Mouse (Mus musculus): ENCODE measurements around the gene Gm17324. TPM values are rescaled to one million over a fixed set of nuclear protein-coding genes. Genes with fewer than 3 reads are reported as not detected.
A peak's percentile ranks its signal among the peaks of the same experiment; 100 is the strongest.

Gm17324 gene
- polyA plus RNA-seq, 1 experiment: 0.08 TPM

DNA sequence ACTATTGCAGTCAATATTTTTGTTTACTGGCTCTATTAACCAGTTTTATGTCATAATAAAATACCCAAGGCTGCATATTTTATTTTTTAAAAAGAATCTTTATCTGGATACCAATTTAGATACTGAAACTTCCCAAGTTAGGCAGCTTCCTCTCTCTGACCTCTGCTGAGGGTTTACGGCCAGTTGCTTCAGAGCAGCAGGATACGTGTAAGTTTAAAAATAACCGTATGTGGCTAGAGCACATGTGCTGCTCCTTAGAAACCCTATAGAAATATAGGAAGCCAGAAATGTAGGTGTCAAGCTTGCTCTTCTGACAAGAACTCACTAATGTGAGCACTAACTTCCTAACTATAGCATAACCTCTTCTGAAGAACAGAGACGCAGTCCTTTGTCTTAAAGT lies 14.8 kb upstream of the Gm17324 start:
- no peaks in the 10 kb centered on the region for H3K27me3 ChIP-seq (replicated peaks; ENCODE audit: control insufficient read depth, insufficient read depth, low read length)
- no peak overlapping the region for H3K27ac ChIP-seq (ENCODE audit: insufficient read depth, low read depth, low read length)
- TF ChIP-seq POLR2A (IDR thresholded peaks at IDR 0.05; ENCODE audit: low read depth, low read length): no peak
- no peak for TF ChIP-seq CTCF (conservative IDR thresholded peaks at IDR 0.05; ENCODE audit: insufficient read depth, insufficient read length, low read depth, low read length)
- H3K4me3 ChIP-seq (ENCODE audit: insufficient read depth, low read depth, low read length): no peak overlapping the region
- no peak for DNase-seq
- WGBS: 88% methylated on average over 4 of the region's 4 CpGs
- peaks cover 10% of the 10 kb centered on the region for H3K36me3 ChIP-seq (ENCODE audit: control insufficient read depth, insufficient read depth, low read length)
- no peaks in the 10 kb centered on the region for H3K4me1 ChIP-seq (ENCODE audit: control insufficient read depth, insufficient read depth, low read length)

DNA sequence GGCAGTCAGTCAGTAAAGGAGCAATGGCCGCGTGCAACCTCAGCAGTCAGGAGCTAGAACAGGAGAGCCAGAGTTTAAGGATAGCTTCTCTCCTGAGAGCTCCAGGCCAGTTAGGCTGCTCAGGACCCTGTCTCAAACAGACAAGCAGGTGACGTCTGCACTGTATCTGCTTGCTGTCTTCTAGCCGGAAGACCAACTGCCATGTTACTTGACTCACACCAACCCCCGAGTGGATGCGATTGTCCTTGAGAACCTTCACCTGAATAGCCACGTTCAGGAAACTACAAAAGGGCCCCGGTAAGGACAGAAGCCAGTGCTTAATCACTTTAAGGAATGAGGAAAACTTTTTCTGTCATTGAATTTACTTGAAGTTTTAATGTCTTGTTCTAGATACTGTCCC lies 8.4 kb upstream of the Gm17324 start:
- H3K27me3 ChIP-seq (replicated peaks; ENCODE audit: control insufficient read depth, insufficient read depth, low read length): no peaks in the 10 kb centered on the region
- no peaks in the 10 kb centered on the region for H3K4me1 ChIP-seq (ENCODE audit: control insufficient read depth, insufficient read depth, low read length)
- WGBS: 93% methylated on average over 8 of the region's 8 CpGs
- TF ChIP-seq CTCF (conservative IDR thresholded peaks at IDR 0.05; ENCODE audit: insufficient read depth, insufficient read length, low read depth, low read length) (no peak), POLR2A (IDR thresholded peaks at IDR 0.05; ENCODE audit: low read depth, low read length) (no peak)
- H3K27ac ChIP-seq (ENCODE audit: insufficient read depth, low read depth, low read length): no peak overlapping the region
- peaks cover 6% of the 10 kb centered on the region for H3K36me3 ChIP-seq (ENCODE audit: control insufficient read depth, insufficient read depth, low read length)
- no peak overlapping the region for H3K4me3 ChIP-seq (ENCODE audit: insufficient read depth, low read depth, low read length)
- no peak for DNase-seq

DNA sequence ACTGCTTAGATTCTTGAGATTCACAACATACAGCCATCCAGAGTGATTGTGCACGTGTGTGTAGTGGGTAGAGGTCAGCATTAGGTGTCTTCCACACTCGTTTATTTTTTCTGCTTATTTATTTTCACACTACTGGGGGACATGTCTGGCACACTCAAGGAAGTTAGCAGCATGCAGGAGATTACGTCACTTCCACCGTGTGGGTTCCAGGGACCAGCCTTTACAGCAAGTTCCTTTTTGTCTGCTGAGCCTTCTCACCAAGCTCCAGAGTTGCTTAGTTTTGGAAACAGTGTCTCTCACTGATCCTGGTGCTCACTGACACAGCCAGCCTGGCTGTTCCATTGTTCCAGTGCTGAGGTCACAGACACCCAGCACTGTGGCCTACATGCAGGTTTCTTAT lies 2.8 kb upstream of the Gm17324 start:
- Histone ChIP-seq H3K27me3 (replicated peaks; ENCODE audit: control insufficient read depth, insufficient read depth, low read length) (no peaks in the 10 kb centered on the region), H3K27ac (ENCODE audit: insufficient read depth, low read depth, low read length) (no peak overlapping the region), H3K36me3 (ENCODE audit: control insufficient read depth, insufficient read depth, low read length) (no peaks in the 10 kb centered on the region), H3K4me3 (ENCODE audit: insufficient read depth, low read depth, low read length) (no peak overlapping the region), H3K4me1 (ENCODE audit: control insufficient read depth, insufficient read depth, low read length) (peaks cover 5% of the 10 kb centered on the region; the same call in 1 of the 2 replicates)
- DNase-seq: peak; percentile 12
- TF ChIP-seq CTCF (conservative IDR thresholded peaks at IDR 0.05; ENCODE audit: insufficient read depth, insufficient read length, low read depth, low read length): no peak
- TF ChIP-seq POLR2A (IDR thresholded peaks at IDR 0.05; ENCODE audit: low read depth, low read length): no peak
- WGBS: 74% methylated on average over 4 of the region's 4 CpGs

DNA sequence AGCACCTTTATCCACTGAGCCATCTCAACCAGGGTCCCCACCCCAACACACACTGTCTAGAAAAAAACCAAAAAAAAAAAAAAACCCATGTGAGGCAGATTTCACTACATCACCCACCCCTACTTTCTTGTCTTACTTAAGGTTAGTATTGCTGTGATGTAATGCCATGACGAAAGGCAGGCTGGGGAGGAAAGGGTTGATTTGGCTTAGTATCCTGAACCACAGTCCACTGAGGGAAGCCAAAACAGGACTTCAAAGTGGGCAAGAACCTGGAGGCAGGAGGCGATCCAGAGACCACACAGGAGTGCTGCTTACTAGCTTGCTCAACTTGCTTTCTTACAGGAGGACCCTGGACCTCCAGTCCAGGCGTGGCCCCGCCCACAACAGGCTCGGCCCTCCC lies 1.8 kb upstream of the Gm17324 start:
- H3K27ac ChIP-seq (ENCODE audit: insufficient read depth, low read depth, low read length): no peak overlapping the region
- no peak overlapping the region for H3K4me3 ChIP-seq (ENCODE audit: insufficient read depth, low read depth, low read length)
- TF ChIP-seq POLR2A (IDR thresholded peaks at IDR 0.05; ENCODE audit: low read depth, low read length) (no peak), CTCF (conservative IDR thresholded peaks at IDR 0.05; ENCODE audit: insufficient read depth, insufficient read length, low read depth, low read length) (no peak)
- H3K4me1 ChIP-seq (ENCODE audit: control insufficient read depth, insufficient read depth, low read length): peaks cover 5% of the 10 kb centered on the region; the same call in 1 of the 2 replicates
- DNase-seq: no peak
- 80% methylated on average over 5 of the region's 5 CpGs for WGBS
- H3K36me3 ChIP-seq (ENCODE audit: control insufficient read depth, insufficient read depth, low read length): no peaks in the 10 kb centered on the region
- H3K27me3 ChIP-seq (replicated peaks; ENCODE audit: control insufficient read depth, insufficient read depth, low read length): no peaks in the 10 kb centered on the region

DNA sequence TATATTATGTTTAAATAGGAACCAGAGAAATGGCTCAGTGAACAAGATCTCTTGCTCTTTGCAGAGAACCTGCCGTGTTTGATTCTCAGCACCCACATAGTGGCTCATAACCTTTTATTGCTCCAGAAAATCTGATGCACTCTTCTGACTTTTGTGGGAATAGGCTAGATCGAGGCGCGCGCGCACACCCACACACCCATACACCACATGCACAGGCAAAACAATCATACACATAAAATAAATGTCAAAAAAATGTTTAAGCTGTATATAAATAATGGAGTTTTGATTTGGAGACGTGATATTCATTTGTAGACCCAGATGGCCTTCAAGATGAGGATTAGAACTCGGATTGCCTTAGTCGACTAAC lies 997 bp downstream of the Gm17324 start:
- no peak overlapping the region for H3K27ac ChIP-seq (ENCODE audit: insufficient read depth, low read depth, low read length)
- H3K27me3 ChIP-seq (replicated peaks; ENCODE audit: control insufficient read depth, insufficient read depth, low read length): no peaks in the 10 kb centered on the region; the same call in 1 of the 2 replicates
- WGBS: 34% methylated on average over 9 of the region's 9 CpGs
- TF ChIP-seq POLR2A (IDR thresholded peaks at IDR 0.05; ENCODE audit: low read depth, low read length) (no peak), CTCF (conservative IDR thresholded peaks at IDR 0.05; ENCODE audit: insufficient read depth, insufficient read length, low read depth, low read length) (no peak)
- no peaks in the 10 kb centered on the region for H3K36me3 ChIP-seq (ENCODE audit: control insufficient read depth, insufficient read depth, low read length)
- H3K4me1 ChIP-seq (ENCODE audit: control insufficient read depth, insufficient read depth, low read length): peaks cover 5% of the 10 kb centered on the region; the same call in 1 of the 2 replicates
- H3K4me3 ChIP-seq (ENCODE audit: insufficient read depth, low read depth, low read length): peak overlapping the region; percentile 64; the same call in 1 of the 2 replicates
- DNase-seq: no peak

DNA sequence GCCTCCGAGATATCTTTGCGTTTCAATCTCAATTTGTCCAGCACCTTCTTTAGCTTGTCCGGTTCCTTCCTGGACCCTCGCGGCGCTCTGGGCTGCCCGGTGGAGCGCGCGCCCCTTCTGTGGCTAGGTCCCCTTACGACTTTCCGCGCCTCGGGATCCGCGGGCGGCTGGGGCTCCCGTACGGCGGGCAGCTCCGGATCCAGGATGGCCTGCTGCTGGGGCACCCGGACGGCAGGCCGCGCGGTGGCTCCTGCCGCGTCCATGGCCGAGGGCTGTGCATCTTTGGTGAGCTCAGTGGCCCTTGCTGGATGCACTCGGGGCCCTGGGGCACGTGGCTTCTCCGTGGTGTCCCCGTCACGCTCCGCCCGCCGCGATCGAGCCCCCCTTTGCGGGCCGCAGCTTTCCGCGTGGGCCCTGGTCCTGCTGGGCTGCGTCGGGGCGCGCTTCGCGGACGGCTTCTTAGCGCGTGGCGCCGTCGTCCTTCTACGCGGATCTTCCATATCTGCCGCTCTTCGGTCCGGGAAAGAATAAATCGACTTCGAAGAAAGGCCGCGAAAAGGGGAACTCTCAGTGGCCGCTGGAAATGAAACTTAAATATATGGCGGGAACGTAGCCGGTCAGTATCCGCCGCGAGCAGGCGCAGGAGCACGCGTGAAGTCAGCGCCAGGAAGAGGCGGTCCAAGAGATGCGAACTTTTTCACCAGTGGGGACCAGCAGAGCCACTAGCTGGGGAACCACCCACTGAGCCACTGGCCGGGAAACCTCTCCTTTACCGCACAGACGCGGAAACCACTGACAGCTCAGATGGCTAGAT lies 5.8 kb downstream of the Gm17324 start, which contains the start of gene Cgas:
Cgas (minus strand) TSS at position 659 of the 814 bp plus-strand sequence.
- Histone ChIP-seq H3K4me1 (ENCODE audit: control insufficient read depth, insufficient read depth, low read length) (no peaks in the 10 kb centered on the region), H3K4me3 (ENCODE audit: insufficient read depth, low read depth, low read length) (peak within 1 kb of the TSS; percentile 58), H3K27ac (ENCODE audit: insufficient read depth, low read depth, low read length) (no peak within 1 kb of the TSS), H3K36me3 (ENCODE audit: control insufficient read depth, insufficient read depth, low read length) (no peaks in the 10 kb centered on the region), H3K27me3 (replicated peaks; ENCODE audit: control insufficient read depth, insufficient read depth, low read length) (no peaks in the 10 kb centered on the region; the same call in 1 of the 2 replicates)
- under 1% methylated on average over 81 of the region's 81 CpGs for WGBS
- DNase-seq: peak; percentile 82
- TF ChIP-seq CTCF (conservative IDR thresholded peaks at IDR 0.05; ENCODE audit: insufficient read depth, insufficient read length, low read depth, low read length) (no peak), POLR2A (IDR thresholded peaks at IDR 0.05; ENCODE audit: low read depth, low read length) (no peak)

DNA sequence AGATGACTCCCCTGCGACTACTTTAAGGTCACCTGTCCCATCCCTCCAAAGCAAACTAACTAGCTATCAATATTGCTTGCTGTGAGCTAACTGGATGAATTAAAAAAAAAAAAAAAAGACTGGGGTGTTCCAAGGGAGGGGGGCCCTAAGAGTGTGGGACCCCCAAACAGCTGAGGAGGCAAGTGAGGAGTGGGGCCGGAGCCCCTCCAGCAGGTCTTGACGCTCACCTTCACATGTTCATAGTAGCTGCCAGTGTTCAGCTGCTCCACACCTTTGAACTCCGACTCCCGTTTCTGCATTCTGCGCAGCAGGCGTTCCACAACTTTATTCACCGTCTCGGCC lies 6.4 kb downstream of the Gm17324 start:
- Histone ChIP-seq H3K27me3 (replicated peaks; ENCODE audit: control insufficient read depth, insufficient read depth, low read length) (no peaks in the 10 kb centered on the region; the same call in 1 of the 2 replicates), H3K4me3 (ENCODE audit: insufficient read depth, low read depth, low read length) (peak overlapping the region; percentile 58), H3K27ac (ENCODE audit: insufficient read depth, low read depth, low read length) (no peak overlapping the region), H3K4me1 (ENCODE audit: control insufficient read depth, insufficient read depth, low read length) (no peaks in the 10 kb centered on the region), H3K36me3 (ENCODE audit: control insufficient read depth, insufficient read depth, low read length) (no peaks in the 10 kb centered on the region)
- DNase-seq: no peak
- WGBS: 10% methylated on average over 9 of the region's 9 CpGs
- TF ChIP-seq POLR2A (IDR thresholded peaks at IDR 0.05; ENCODE audit: low read depth, low read length) (no peak), CTCF (conservative IDR thresholded peaks at IDR 0.05; ENCODE audit: insufficient read depth, insufficient read length, low read depth, low read length) (no peak)

Measured in kidney, adult 2 months (tissue).